Mouse (Mus musculus) small intestine, adult 2 months (tissue): Measurements from ENCODE around the gene Morn2.

ENCODE experiments used
- CTCF ChIP-seq: fragments of 200-500 bp; IDR thresholded peaks from 2 replicates; pipeline ENCODE4 v1.5.1; 2012; ENCODE audit warnings: low read depth, mild to moderate bottlenecking, control low read depth, inconsistent platforms, low read length, moderate library complexity, mixed read lengths; ENCODE audit not compliant: insufficient replicate concordance, insufficient read length; ENCODE audit errors: extremely low read depth
- POLR2A ChIP-seq: fragments of 200-500 bp; IDR thresholded peaks from 2 replicates; pipeline ENCODE4 v1.6.1; 2012; ENCODE audit warnings: low read depth, mild to moderate bottlenecking, control low read depth, inconsistent platforms, low read length, moderate library complexity

GRCm38 (mm10) chr17:80252757-80253525 is 37.1 kb upstream of the Morn2 start:
- TF ChIP-seq POLR2A (no peak), CTCF (no peak)
